Comparison of ENCODE assay signal across 13 mouse cellular contexts in genomic region chr11:36494898-36495548, GRCm38 (mm10).
A peak's percentile ranks its signal among the peaks of the same experiment; 100 is the strongest.
DNase-seq lines count a peak whose midpoint lies in the region; ATAC-seq lines count a peak whose summit lies in the region.
"Had no signal": no experiment of that assay in that cellular context is flagged by ENCODE, and none has a peak within 500 bp of the region (broad histone marks: within the 10 kb centered on the region; RNA-seq: fewer than 3 reads in every experiment).

No protein-coding gene starts in this region.

- no peaks in the 10 kb centered on the region for H3K27me3 ChIP-seq in forebrain, embryonic 15.5 days
- no peaks in the 10 kb centered on the region; the same call in 1 of the 2 replicates for H3K27me3 ChIP-seq in forebrain, embryonic 13.5 days

- H3K36me3 ChIP-seq in forebrain, embryonic 15.5 days = no peaks in the 10 kb centered on the region
- H3K36me3 ChIP-seq in forebrain, embryonic 13.5 days (ENCODE audit: poor library complexity, severe bottlenecking) = no peaks in the 10 kb centered on the region

- H3K27ac ChIP-seq in forebrain, embryonic 15.5 days (replicated peaks) = no peak overlapping the region
- H3K27ac ChIP-seq in forebrain, embryonic 13.5 days = no peak overlapping the region

- 64% methylated on average over 9 of the region's 9 CpGs for WGBS in forebrain, embryonic 15.5 days
- WGBS in forebrain, embryonic 13.5 days = 72% methylated on average over 9 of the region's 9 CpGs

- DNase-seq in left cerebral cortex, adult 11 months (ENCODE audit: low spot score) = peak; percentile 26
- no peak for DNase-seq in left cerebral cortex, postnatal 4 days
- peak; percentile 16 for DNase-seq in cerebellum, adult 11-12 months
- peak; percentile 36 to 49 for DNase-seq in left cerebral cortex, postnatal 14 days (ENCODE audit: low spot score in 2 of 2)
- no peak for DNase-seq in kidney, postnatal 25 days
- DNase-seq: adrenal gland, adult 2 months; liver; lung, embryonic 14.5 days had no signal

- no peak overlapping the region for H3K4me2 ChIP-seq in forebrain, embryonic 15.5 days (replicated peaks)
- no peak overlapping the region for H3K4me2 ChIP-seq in forebrain, embryonic 13.5 days
- H3K4me2 ChIP-seq: lung, embryonic 14.5 days had no signal

- H3K4me1 ChIP-seq in forebrain, embryonic 15.5 days = peaks cover 17% of the 10 kb centered on the region
- peaks cover 8% of the 10 kb centered on the region for H3K4me1 ChIP-seq in forebrain, embryonic 13.5 days

- ATAC-seq in forebrain, embryonic 15.5 days (replicated peaks) = 0 out of 2 replicates have a peak, but pooled peaks have one; percentile 30
- ATAC-seq in forebrain, embryonic 13.5 days = no peak
- no peak for ATAC-seq in megakaryocyte progenitor cell, adult 5-6 weeks (replicated peaks; ENCODE audit: poor library complexity)
- ATAC-seq: inflammation-experienced regulatory T-cells, adult 6 months had no signal

- no peak overlapping the region for H3K9ac ChIP-seq in forebrain, embryonic 15.5 days (replicated peaks)
- H3K9ac ChIP-seq in forebrain, embryonic 13.5 days = no peak overlapping the region
- H3K9ac ChIP-seq: lung, embryonic 14.5 days had no signal

- H3K4me3 ChIP-seq in forebrain, embryonic 15.5 days = no peak overlapping the region
- H3K4me3 ChIP-seq in forebrain, embryonic 13.5 days = no peak overlapping the region
- H3K4me3 ChIP-seq: erythroblast, embryonic 14.5 days had no signal

- H3K9me3 ChIP-seq in forebrain, embryonic 15.5 days = no peaks in the 10 kb centered on the region
- no peaks in the 10 kb centered on the region for H3K9me3 ChIP-seq in forebrain, embryonic 13.5 days (replicated peaks)

- intact Hi-C loops in left cerebral cortex, postnatal 4 days (cut with DNase I) = no loop called here
- intact Hi-C loops in left cerebral cortex, postnatal 14 days (cut with DNase I) = no loop called here

Comparison
In these comparisons a context has a peak if more than half of its experiments do, and no peak if none do; other contexts are left out.
1. DNase-seq: peak in left cerebral cortex, adult 11 months (single experiment), cerebellum, adult 11-12 months (single experiment) and left cerebral cortex, postnatal 14 days (2 of 2); none in left cerebral cortex, postnatal 4 days (single experiment) and kidney, postnatal 25 days (0 of 2).